In genomic region chr13:99039063-99039385, GRCm38 (mm10) we compare ENCODE assay signal across 30 mouse cellular contexts. TPM values are rescaled to one million over a fixed set of nuclear protein-coding genes. Genes with fewer than 3 reads are reported as not detected.
DNase-seq lines count a peak whose midpoint lies in the region; ATAC-seq lines count a peak whose summit lies in the region.
"Had no signal": no experiment of that assay in that cellular context is flagged by ENCODE, and none has a peak within 500 bp of the region (broad histone marks: within the 10 kb centered on the region; RNA-seq: fewer than 3 reads in every experiment).

No protein-coding gene starts in this region.

- H3K9ac ChIP-seq in kidney, embryonic 16.5 days (replicated peaks; ENCODE audit: low read length), result no peak overlapping the region
- no peak overlapping the region for H3K9ac ChIP-seq in limb, embryonic 12.5 days (replicated peaks)
- H3K9ac ChIP-seq: embryonic facial prominence, embryonic 15.5 days; midbrain, embryonic 15.5 days; neural tube, embryonic 12.5 days had no signal

- peaks cover 8% of the 10 kb centered on the region; the same call in 1 of the 2 replicates for H3K4me1 ChIP-seq in kidney, embryonic 16.5 days (ENCODE audit: insufficient read depth, low read length)
- H3K4me1 ChIP-seq in embryonic facial prominence, embryonic 10.5 days, result peaks cover 16% of the 10 kb centered on the region
- peaks cover 13% of the 10 kb centered on the region for H3K4me1 ChIP-seq in limb, embryonic 12.5 days (replicated peaks)
- H3K4me1 ChIP-seq: midbrain, embryonic 15.5 days; neural tube, embryonic 12.5 days had no signal

- intact Hi-C loops in heart, postnatal 10 days (cut with DNase I), result no loop called here

- H3K9me3 ChIP-seq in kidney, embryonic 16.5 days (ENCODE audit: low read length), result no peaks in the 10 kb centered on the region
- H3K9me3 ChIP-seq in embryonic facial prominence, embryonic 10.5 days, result no peaks in the 10 kb centered on the region
- no peaks in the 10 kb centered on the region for H3K9me3 ChIP-seq in limb, embryonic 12.5 days
- H3K9me3 ChIP-seq: embryonic facial prominence, embryonic 15.5 days; midbrain, embryonic 15.5 days; neural tube, embryonic 12.5 days had no signal

- WGBS in kidney, embryonic 16.5 days, result 75% methylated on average over 7 of the region's 7 CpGs
- 89% methylated on average over 7 of the region's 7 CpGs for WGBS in embryonic facial prominence, embryonic 10.5 days
- 80% methylated on average over 7 of the region's 7 CpGs for WGBS in limb, embryonic 12.5 days

- H3K36me3 ChIP-seq in kidney, embryonic 16.5 days (ENCODE audit: insufficient read depth, low read length), result no peaks in the 10 kb centered on the region
- H3K36me3 ChIP-seq in embryonic facial prominence, embryonic 10.5 days (replicated peaks), result no peaks in the 10 kb centered on the region
- no peaks in the 10 kb centered on the region for H3K36me3 ChIP-seq in limb, embryonic 12.5 days
- H3K36me3 ChIP-seq: embryonic facial prominence, embryonic 15.5 days; midbrain, embryonic 15.5 days; neural tube, embryonic 12.5 days had no signal

- H3K4me3 ChIP-seq in kidney, embryonic 16.5 days (ENCODE audit: low read length), result no peak overlapping the region
- H3K4me3 ChIP-seq in embryonic facial prominence, embryonic 10.5 days, result no peak overlapping the region
- no peak overlapping the region for H3K4me3 ChIP-seq in limb, embryonic 12.5 days (replicated peaks)
- H3K4me3 ChIP-seq: embryonic facial prominence, embryonic 15.5 days; gastrocnemius, adult 2 months; left cerebral cortex, adult 2 months; midbrain, embryonic 15.5 days; neural tube, embryonic 12.5 days had no signal

- ATAC-seq in kidney, embryonic 16.5 days (ENCODE audit: low FRiP score, low TSS enrichment), result 0 out of 2 replicates have a peak, but pooled peaks have one; percentile 35
- no peak for ATAC-seq in limb, embryonic 12.5 days (ENCODE audit: insufficient number of reproducible peaks, insufficient read depth, low FRiP score, low TSS enrichment, low read depth)
- ATAC-seq: forebrain, embryonic 14.5 days; hindbrain, postnatal 0 days; midbrain, embryonic 15.5 days had no signal

- peak overlapping the region; percentile 49; the same call in 1 of the 2 replicates for H3K27ac ChIP-seq in kidney, embryonic 16.5 days (ENCODE audit: low read length)
- H3K27ac ChIP-seq in embryonic facial prominence, embryonic 10.5 days (replicated peaks), result peak overlapping the region; percentile 24; the same call in 1 of the 2 replicates
- peak overlapping the region; percentile 64; the same call in 1 of the 2 replicates for H3K27ac ChIP-seq in limb, embryonic 12.5 days
- H3K27ac ChIP-seq: embryonic facial prominence, embryonic 15.5 days; gastrocnemius, adult 2 months; hindbrain, postnatal 0 days; left cerebral cortex, adult 2 months; midbrain, embryonic 15.5 days; neural tube, embryonic 12.5 days had no signal

- no peak overlapping the region for H3K4me2 ChIP-seq in kidney, embryonic 16.5 days (replicated peaks; ENCODE audit: low read depth, low read length)
- peak overlapping the region; percentile 17; the same call in 1 of the 2 replicates for H3K4me2 ChIP-seq in limb, embryonic 12.5 days
- H3K4me2 ChIP-seq: embryonic facial prominence, embryonic 15.5 days; midbrain, embryonic 15.5 days; neural tube, embryonic 12.5 days had no signal

- no peaks in the 10 kb centered on the region for H3K27me3 ChIP-seq in kidney, embryonic 16.5 days (ENCODE audit: insufficient read depth, low read length)
- no peaks in the 10 kb centered on the region for H3K27me3 ChIP-seq in embryonic facial prominence, embryonic 10.5 days (replicated peaks; ENCODE audit: low read depth, poor library complexity, severe bottlenecking)
- no peaks in the 10 kb centered on the region for H3K27me3 ChIP-seq in limb, embryonic 12.5 days
- H3K27me3 ChIP-seq: embryonic facial prominence, embryonic 15.5 days; midbrain, embryonic 15.5 days; neural tube, embryonic 12.5 days had no signal

- DNase-seq in heart, adult 11 months, result peak; percentile 77
- no peak for DNase-seq in heart, postnatal 10 days
- no peak for DNase-seq in kidney, adult 9 months
- no peak for DNase-seq in embryonic facial prominence, embryonic 10.5 days (ENCODE audit: low spot score)
- no peak for DNase-seq in cerebellum, postnatal 14 days
- DNase-seq: adrenal gland, postnatal 25 days; cerebellum, adult 8-10 months; gastrocnemius, adult 2 months; heart, adult 18-20 months; kidney, adult 2 months; lung, postnatal 4 days; retina, postnatal 1 day had no signal

RNA-seq across cellular contexts. Expression of gene 1700024P04Rik, which starts 54.7 kb away (rescaled TPM):
- total RNA-seq in heart, postnatal 10 days (2021), result not detected
- polyA plus RNA-seq in kidney, embryonic 16.5 days (2015; fragmentation: Nextera tagmentation; extraction: Ambion mirVana), result not detected in 2 replicates
- polyA plus RNA-seq in embryonic facial prominence, embryonic 10.5 days (2016; fragmentation: Nextera tagmentation; extraction: Ambion mirVana), result not detected in 2 replicates
- not detected in 2 replicates for polyA plus RNA-seq in limb, embryonic 12.5 days (2016; fragmentation: Nextera tagmentation; extraction: Ambion mirVana)
- total RNA-seq: adrenal gland, postnatal 25 days; gastrocnemius, adult 2 months; heart, adult 18-20 months; hematopoietic stem cell, adult 5-6 weeks; hindbrain, postnatal 0 days; layer of hippocampus, postnatal 10 days; left cerebral cortex, adult 2 months; left cerebral cortex, postnatal 36 days; liver, adult 2 months; megakaryocyte-erythroid progenitor cell, adult 5-6 weeks had no signal
- polyA plus RNA-seq: brain, embryonic 14.5 days; embryonic facial prominence, embryonic 15.5 days; forebrain, embryonic 14.5 days; frontal cortex, adult 2 months; heart, embryonic 16.5 days; hindbrain, postnatal 0 days; kidney, adult 2 months; liver, adult 2 months; liver, embryonic 16.5 days; midbrain, embryonic 15.5 days; neural tube, embryonic 12.5 days; spleen, adult 2 months had no signal
